In the genomic region with DNA sequence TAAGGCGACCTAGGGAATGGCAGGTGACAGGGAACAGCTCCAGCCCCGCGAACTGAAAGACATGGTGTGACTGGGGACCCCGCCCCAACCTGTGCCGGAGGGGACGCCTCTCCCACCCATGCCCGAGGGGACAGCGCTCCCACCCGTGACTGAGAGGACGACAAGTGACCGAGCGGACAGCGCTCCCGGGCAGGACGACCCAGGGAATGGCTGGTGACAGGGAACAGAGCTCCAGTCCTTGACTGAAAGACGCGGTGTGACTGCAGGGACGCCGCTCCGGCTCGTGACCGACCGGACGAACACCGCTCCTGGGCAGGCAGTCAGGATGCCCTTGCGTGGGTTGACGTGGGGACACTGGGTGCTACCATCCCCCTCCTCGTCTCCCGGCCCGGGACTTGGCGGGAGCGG, we compare ENCODE assay signal across 9 mouse cellular contexts. TPM values are rescaled to one million over a fixed set of nuclear protein-coding genes. Genes with fewer than 3 reads are reported as not detected.
DNase-seq lines count a peak whose midpoint lies in the region; ATAC-seq and TF ChIP-seq lines count a peak whose summit lies in the region.
"Had no signal": no experiment of that assay in that cellular context is flagged by ENCODE, and none has a peak within 500 bp of the region (broad histone marks: within the 10 kb centered on the region; RNA-seq: fewer than 3 reads in every experiment).

No protein-coding gene starts in this region.

- TF ChIP-seq EP300 in ES-Bruce4 (IDR thresholded peaks at IDR 0.05; ENCODE audit: insufficient read depth, low read depth, low read length) = no peak

- peak overlapping the region; percentile 98 for H3K4me2 ChIP-seq in forebrain, embryonic 16.5 days (ENCODE audit: low read length)
- peak overlapping the region; percentile 93 for H3K4me2 ChIP-seq in neural tube, embryonic 15.5 days

- no peaks in the 10 kb centered on the region for H3K9me3 ChIP-seq in ES-Bruce4 (replicated peaks; ENCODE audit: control insufficient read depth, insufficient read depth, low read length, poor library complexity, severe bottlenecking)
- H3K9me3 ChIP-seq in forebrain, embryonic 16.5 days (ENCODE audit: control insufficient read depth, low read length) = no peaks in the 10 kb centered on the region
- no peaks in the 10 kb centered on the region for H3K9me3 ChIP-seq in neural tube, embryonic 15.5 days (replicated peaks)

- peak; percentile 63 to 73 for DNase-seq in adrenal gland, postnatal 36 days
- peak; percentile 27 for DNase-seq in heart, postnatal 25 days (ENCODE audit: low spot score)
- DNase-seq in kidney, postnatal 4 days = peak; percentile 40 to 61
- DNase-seq in lung, adult 18-20 months = peak; percentile 34 to 44
- no peak for DNase-seq in T-cell, adult 2 months (ENCODE audit: low spot score)

- H3K27ac ChIP-seq in ES-Bruce4 (ENCODE audit: insufficient read depth, low read length) = no peak overlapping the region
- H3K27ac ChIP-seq in forebrain, embryonic 16.5 days (ENCODE audit: low read length) = no peak overlapping the region
- peak overlapping the region; percentile 95 for H3K27ac ChIP-seq in neural tube, embryonic 15.5 days (replicated peaks)

- peak overlapping the region; percentile 8; the same call in 1 of the 2 replicates for H3K9ac ChIP-seq in ES-Bruce4 (ENCODE audit: low read depth, poor library complexity, severe bottlenecking)
- peak overlapping the region; percentile 88 for H3K9ac ChIP-seq in forebrain, embryonic 16.5 days (replicated peaks; ENCODE audit: low read depth, low read length)
- peak overlapping the region; percentile 87 for H3K9ac ChIP-seq in neural tube, embryonic 15.5 days (replicated peaks)

- peak overlapping the region; percentile 69 for H3K4me3 ChIP-seq in ES-Bruce4 (ENCODE audit: low read depth, low read length)
- H3K4me3 ChIP-seq in forebrain, embryonic 16.5 days (replicated peaks; ENCODE audit: low read length) = peak overlapping the region; percentile 90
- peak overlapping the region; percentile 94 for H3K4me3 ChIP-seq in neural tube, embryonic 15.5 days (replicated peaks)

- TF ChIP-seq CTCF in ES-Bruce4 (IDR thresholded peaks at IDR 0.05; ENCODE audit: low read depth, low read length) = no peak

- TF ChIP-seq POLR2A in ES-Bruce4 (IDR thresholded peaks at IDR 0.05; ENCODE audit: insufficient read depth, low read length) = no peak

- no peaks in the 10 kb centered on the region for H3K27me3 ChIP-seq in ES-Bruce4 (ENCODE audit: control insufficient read depth, insufficient read depth, low read length, poor library complexity, severe bottlenecking)
- no peaks in the 10 kb centered on the region for H3K27me3 ChIP-seq in forebrain, embryonic 16.5 days (replicated peaks; ENCODE audit: control insufficient read depth, insufficient read depth, low read length)
- no peaks in the 10 kb centered on the region for H3K27me3 ChIP-seq in neural tube, embryonic 15.5 days (replicated peaks)

- ATAC-seq in forebrain, embryonic 16.5 days = 0 out of 2 replicates have a peak, but pooled peaks have one; percentile 1
- peak; percentile 52 for ATAC-seq in neural tube, embryonic 15.5 days (ENCODE audit: low FRiP score)

- no peaks in the 10 kb centered on the region for H3K36me3 ChIP-seq in ES-Bruce4 (ENCODE audit: control insufficient read depth, insufficient read depth, low read length, poor library complexity, severe bottlenecking)
- no peaks in the 10 kb centered on the region for H3K36me3 ChIP-seq in forebrain, embryonic 16.5 days (ENCODE audit: control insufficient read depth, insufficient read depth)
- peaks cover under 1% of the 10 kb centered on the region; the same call in 1 of the 2 replicates for H3K36me3 ChIP-seq in neural tube, embryonic 15.5 days

- intact Hi-C loops in heart, postnatal 25 days (cut with DNase I) = no loop called here

- no peaks in the 10 kb centered on the region for H3K4me1 ChIP-seq in ES-Bruce4 (ENCODE audit: control insufficient read depth, insufficient read depth, low read length)
- peaks cover 21% of the 10 kb centered on the region for H3K4me1 ChIP-seq in forebrain, embryonic 16.5 days (replicated peaks; ENCODE audit: control insufficient read depth, insufficient read depth, low read length)
- H3K4me1 ChIP-seq in neural tube, embryonic 15.5 days = peaks cover 29% of the 10 kb centered on the region

- WGBS in forebrain, embryonic 16.5 days = 0% methylated on average over 32 of the region's 32 CpGs
- WGBS in neural tube, embryonic 15.5 days = under 1% methylated on average over 32 of the region's 32 CpGs

RNA-seq across cellular contexts. Expression of a gene that starts 1.6 kb away (rescaled TPM):
- polyA plus RNA-seq in ES-Bruce4 (2011; ENCODE audit: insufficient read depth, insufficient read length, low read depth, missing spikeins) = 6.7 and 10.3 TPM in 2 replicates
- 100 to 1,000 TPM; 391 to 415 TPM for total RNA-seq in adrenal gland, postnatal 36 days (2021)
- polyA plus RNA-seq in forebrain, embryonic 16.5 days (2015; fragmentation: Nextera tagmentation; extraction: Ambion mirVana) = 343 and 355 TPM in 2 replicates
- 100 to 1,000 TPM; 784 to 801 TPM for total RNA-seq in heart, postnatal 25 days (2021)
- 382 and 460 TPM in 2 replicates for polyA plus RNA-seq in neural tube, embryonic 15.5 days (2015; fragmentation: Nextera tagmentation; extraction: Ambion mirVana)

RNA-seq across cellular contexts. Expression of a gene that starts 26.6 kb away (rescaled TPM):
- 33.8 and 48.6 TPM in 2 replicates for polyA plus RNA-seq in ES-Bruce4 (2011; ENCODE audit: insufficient read depth, insufficient read length, low read depth, missing spikeins)
- total RNA-seq in adrenal gland, postnatal 36 days (2021) = 10 to 100 TPM; 41.1 to 43.5 TPM
- polyA plus RNA-seq in forebrain, embryonic 16.5 days (2015; fragmentation: Nextera tagmentation; extraction: Ambion mirVana) = 141 and 165 TPM in 2 replicates
- total RNA-seq in heart, postnatal 25 days (2021) = 10 to 100 TPM; 15.9 to 17.6 TPM
- polyA plus RNA-seq in neural tube, embryonic 15.5 days (2015; fragmentation: Nextera tagmentation; extraction: Ambion mirVana) = 161 and 176 TPM in 2 replicates

RNA-seq across cellular contexts. Expression of a gene that starts 48.4 kb away (rescaled TPM):
- not detected in 2 replicates for polyA plus RNA-seq in ES-Bruce4 (2011; ENCODE audit: insufficient read depth, insufficient read length, low read depth, missing spikeins)
- not detected for total RNA-seq in adrenal gland, postnatal 36 days (2021)
- not detected in 2 replicates for polyA plus RNA-seq in forebrain, embryonic 16.5 days (2015; fragmentation: Nextera tagmentation; extraction: Ambion mirVana)
- total RNA-seq in heart, postnatal 25 days (2021) = not detected
- 0.37 TPM in 1 of 2 replicates, not detected in the other for polyA plus RNA-seq in neural tube, embryonic 15.5 days (2015; fragmentation: Nextera tagmentation; extraction: Ambion mirVana)
- total RNA-seq: adrenal gland, postnatal 4 days had no signal

RNA-seq across cellular contexts. Expression of a gene that starts 53.0 kb away (rescaled TPM):
- 0.61 and 0.81 TPM in 2 replicates for polyA plus RNA-seq in ES-Bruce4 (2011; ENCODE audit: insufficient read depth, insufficient read length, low read depth, missing spikeins)
- under 1 TPM; 0.30 to 0.83 TPM for total RNA-seq in adrenal gland, postnatal 36 days (2021)
- polyA plus RNA-seq in forebrain, embryonic 16.5 days (2015; fragmentation: Nextera tagmentation; extraction: Ambion mirVana) = 10.5 and 12.2 TPM in 2 replicates
- total RNA-seq in heart, postnatal 25 days (2021) = under 1 TPM; 0.25 to 0.44 TPM
- 13.8 and 18.4 TPM in 2 replicates for polyA plus RNA-seq in neural tube, embryonic 15.5 days (2015; fragmentation: Nextera tagmentation; extraction: Ambion mirVana)

Comparison
In these comparisons a context has a peak if more than half of its experiments do, and no peak if none do; other contexts are left out.
1. H3K9ac ChIP-seq: peak in every context shown above with its lines; median percentile 88 in forebrain, embryonic 16.5 days; 87 in neural tube, embryonic 15.5 days; 8 in ES-Bruce4.
2. RNA of a gene that starts 1.6 kb away (polyA plus RNA-seq): 382 to 460 TPM in neural tube, embryonic 15.5 days and 343 to 355 TPM in forebrain, embryonic 16.5 days; 6.7 to 10.3 TPM in ES-Bruce4; every median in the first group is over 10 times any median in the second.
3. Peak in every context shown above with its lines, with median percentiles within 50 percentile points of each other: H3K4me3 ChIP-seq.